Comparison of ENCODE assay signal across 8 mouse cellular contexts in the genomic region with DNA sequence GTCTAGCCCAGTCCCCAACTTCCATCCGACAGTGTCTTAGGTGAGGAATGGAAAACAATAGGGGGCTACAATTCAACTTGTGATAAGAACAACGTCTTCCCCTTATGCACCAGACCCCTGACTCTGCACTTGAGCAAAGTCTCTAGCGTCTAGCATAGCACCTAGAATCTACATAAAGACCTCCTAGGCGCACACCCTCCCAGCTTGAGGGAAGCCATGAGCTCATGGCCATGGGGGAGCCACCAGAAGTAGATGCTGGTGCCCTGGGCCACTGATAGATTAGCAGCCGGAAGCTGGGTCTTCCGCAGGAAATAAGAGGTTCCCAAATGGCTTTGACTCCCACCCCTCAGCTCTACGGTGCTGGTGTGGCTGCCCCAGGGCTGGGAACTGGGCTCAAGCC. TPM values are rescaled to one million over a fixed set of nuclear protein-coding genes. Genes with fewer than 3 reads are reported as not detected.
DNase-seq lines count a peak whose midpoint lies in the region; ATAC-seq and TF ChIP-seq lines count a peak whose summit lies in the region.

No protein-coding gene starts in this region.

- intact Hi-C loops in heart, postnatal 36 days (cut with DNase I): loop anchor here (2.0 to 5.0 kb wide), 2 partner anchors 23 to 45 kb away; no protein-coding TSS in a partner anchor

- 26% methylated on average over 7 of the region's 7 CpGs for WGBS in heart, embryonic 15.5 days

- peak overlapping the region; percentile 92 for H3K4me3 ChIP-seq in heart, embryonic 15.5 days
- H3K4me3 ChIP-seq in G1E (ENCODE audit: low read depth, low read length): peak overlapping the region; percentile 92

- peak overlapping the region; percentile 84 for H3K4me2 ChIP-seq in heart, embryonic 15.5 days

- DNase-seq in heart, postnatal 36 days: no peak
- no peak for DNase-seq in G1E (ENCODE audit: low spot score)
- DNase-seq in lung, postnatal 10 days: peak; percentile 40
- DNase-seq in ovary, postnatal 10 days (ENCODE audit: low spot score): no peak
- no peak for DNase-seq in cerebellum, postnatal 4 days (ENCODE audit: low spot score in 2 of 2)

- no peak for ATAC-seq in heart, embryonic 15.5 days (replicated peaks; ENCODE audit: insufficient number of reproducible peaks, insufficient read depth, low FRiP score, low read depth)
- no peak for ATAC-seq in G1E (ENCODE audit: extremely low read depth, insufficient number of reproducible peaks, low FRiP score, poor library complexity, severe bottlenecking)
- ATAC-seq in hematopoietic stem cell, adult 5-6 weeks (replicated peaks in 1 of 2; ENCODE audit: insufficient read depth in 1 of 2, low FRiP score in 2 of 2, low TSS enrichment in 1 of 2, low read depth in 1 of 2, poor library complexity in 2 of 2, severe bottlenecking in 2 of 2): peak; percentile 24 to 40
- ATAC-seq in monocyte, adult 5-6 weeks (replicated peaks; ENCODE audit: insufficient number of reproducible peaks, low FRiP score, low TSS enrichment, poor library complexity, severe bottlenecking): no peak

- H3K9ac ChIP-seq in heart, embryonic 15.5 days: peak overlapping the region; percentile 95

- H3K27me3 ChIP-seq in heart, embryonic 15.5 days: no peaks in the 10 kb centered on the region; the same call in 1 of the 2 replicates
- H3K27me3 ChIP-seq in G1E (ENCODE audit: insufficient read depth, low read length): peaks cover 4% of the 10 kb centered on the region; the same call in 1 of the 2 replicates

- peaks cover 34% of the 10 kb centered on the region for H3K4me1 ChIP-seq in heart, embryonic 15.5 days (replicated peaks)
- peaks cover 59% of the 10 kb centered on the region for H3K4me1 ChIP-seq in G1E (ENCODE audit: insufficient read depth, low read depth, low read length)

- TF ChIP-seq CTCF in G1E (IDR thresholded peaks at IDR 0.05; ENCODE audit: low read depth, low read length): no peak

- 0 out of 2 replicates have a peak, but pooled peaks cover 8% of the 10 kb centered on the region for H3K36me3 ChIP-seq in heart, embryonic 15.5 days
- H3K36me3 ChIP-seq in G1E (replicated peaks): peaks cover 38% of the 10 kb centered on the region

- H3K27ac ChIP-seq in heart, embryonic 15.5 days: no peak overlapping the region

- no peaks in the 10 kb centered on the region for H3K9me3 ChIP-seq in heart, embryonic 15.5 days (replicated peaks)
- H3K9me3 ChIP-seq in G1E (replicated peaks): no peaks in the 10 kb centered on the region

RNA-seq across cellular contexts. Expression of a gene that starts 0.8 kb away (rescaled TPM):
- 23.4 and 38.8 TPM in 2 replicates for polyA plus RNA-seq in heart, embryonic 15.5 days (2015; fragmentation: Nextera tagmentation; extraction: Ambion mirVana)
- total RNA-seq in heart, postnatal 36 days (2021): 10 to 100 TPM; 16.5 to 17.3 TPM
- total RNA-seq in G1E (2014; fragmentation: Nextera tagmentation) (22.3 and 34.0 TPM in 2 replicates), G1E (2017) (21.4 and 26.6 TPM in 2 replicates)
- 67.7 and 124 TPM in 2 replicates for polyA plus RNA-seq in G1E (2012)
- 34.5 and 51.0 TPM in 2 replicates for total RNA-seq in hematopoietic stem cell, adult 5-6 weeks (2017)
- total RNA-seq in monocyte, adult 5-6 weeks (2017): 29.4 to 38.3 TPM (median 34.3 TPM) in 3 replicates

RNA-seq across cellular contexts. Expression of a gene that starts 22.7 kb away (rescaled TPM):
- 237 and 341 TPM in 2 replicates for polyA plus RNA-seq in heart, embryonic 15.5 days (2015; fragmentation: Nextera tagmentation; extraction: Ambion mirVana)
- total RNA-seq in heart, postnatal 36 days (2021): 1 to 10 TPM; 4.0 to 4.3 TPM
- total RNA-seq in G1E (2014; fragmentation: Nextera tagmentation) (not detected in 2 replicates), G1E (2017) (not detected in 2 replicates)
- not detected in 2 replicates for polyA plus RNA-seq in G1E (2012)
- total RNA-seq in hematopoietic stem cell, adult 5-6 weeks (2017): not detected in 2 replicates
- not detected in 3 replicates for total RNA-seq in monocyte, adult 5-6 weeks (2017)

RNA-seq across cellular contexts. Expression of a gene that starts 26.5 kb away (rescaled TPM):
- 812 and 965 TPM in 2 replicates for polyA plus RNA-seq in heart, embryonic 15.5 days (2015; fragmentation: Nextera tagmentation; extraction: Ambion mirVana)
- total RNA-seq in heart, postnatal 36 days (2021): 1,000 to 10,000 TPM; 1,261 to 1,268 TPM
- total RNA-seq in G1E (2014; fragmentation: Nextera tagmentation) (51.2 and 51.7 TPM in 2 replicates), G1E (2017) (100 and 103 TPM in 2 replicates)
- 105 and 142 TPM in 2 replicates for polyA plus RNA-seq in G1E (2012)
- total RNA-seq in hematopoietic stem cell, adult 5-6 weeks (2017): 69.8 and 102 TPM in 2 replicates
- total RNA-seq in monocyte, adult 5-6 weeks (2017): 122 to 131 TPM (median 125 TPM) in 3 replicates

Comparison
In these comparisons a context has a peak if more than half of its experiments do, and no peak if none do; other contexts are left out.
1. ATAC-seq: peak in hematopoietic stem cell, adult 5-6 weeks (2 of 2); none in heart, embryonic 15.5 days (single experiment), G1E (single experiment) and monocyte, adult 5-6 weeks (single experiment).